Mouse (Mus musculus) CH12.LX (cell line): ENCODE measurements at regions not wholly inside any gene's neighbourhood (a gene's known extent, or its start where the extent isn't known, plus 50 kb on each side); places are given as distances from the start of the nearest gene placed in this dataset.
A peak's percentile ranks its signal among the peaks of the same experiment; 100 is the strongest.

Experiments used
- DNase-seq: peaks from one replicate; pipeline ENCODE4 v3.0.0-alpha.2; 2013; ENCODE audit errors: extremely low read depth
- H3K27ac ChIP-seq: 2 replicates; pipeline ENCODE4 v1.5.1; 2012; ENCODE audit warnings: low read depth, mild to moderate bottlenecking, control low read depth, moderate library complexity; ENCODE audit not compliant: insufficient read depth
- H3K27me3 ChIP-seq: replicated peaks from 2 replicates; pipeline ENCODE3; 2012; ENCODE audit warnings: inconsistent platforms
- H3K36me3 ChIP-seq, 2 experiments: replicated peaks in 1 of 2; 2 replicates each; pipeline versions ENCODE3 to v1.6.1; 2012; ENCODE audit warnings: inconsistent platforms in 1 of 2, low read length in 1 of 2, mild to moderate bottlenecking in 1 of 2, mixed read lengths in 1 of 2, moderate library complexity in 1 of 2; ENCODE audit not compliant: control insufficient read depth in 1 of 2, insufficient read depth in 1 of 2
- H3K4me1 ChIP-seq, 2 experiments: 2 replicates each; pipeline ENCODE4 v1.6.1; 2012; ENCODE audit warnings: inconsistent platforms in 1 of 2, moderate library complexity in 1 of 2; ENCODE audit not compliant: insufficient read depth in 2 of 2, control insufficient read depth in 1 of 2
- H3K4me2 ChIP-seq: 2 replicates; pipeline ENCODE4 v1.6.1; 2012; ENCODE audit warnings: low read depth, mild to moderate bottlenecking, control low read depth; ENCODE audit not compliant: poor library complexity, insufficient read depth, severe bottlenecking
- H3K4me3 ChIP-seq, 3 experiments: fragments of 150-350 bp in 1 of 3; sonication (generic) in 1 of 3; replicated peaks in 1 of 3; 2 replicates each; pipeline versions ENCODE3 to v1.5.1; 2011 to 2012; ENCODE audit warnings: low read depth in 2 of 3, low read length in 2 of 3, mild to moderate bottlenecking in 2 of 3, moderate library complexity in 2 of 3, control low read depth in 1 of 3, improper control_type of control experiment in 1 of 3, inconsistent platforms in 1 of 3, mixed read lengths in 1 of 3; ENCODE audit not compliant: poor library complexity in 1 of 3
- H3K79me2 ChIP-seq: replicated peaks from 2 replicates; pipeline ENCODE4 v1.6.1; 2012; ENCODE audit warnings: mild to moderate bottlenecking, moderate library complexity; ENCODE audit not compliant: control insufficient read depth, poor library complexity, insufficient read depth, severe bottlenecking; ENCODE audit errors: extremely low read depth
- H3K9ac ChIP-seq: 2 replicates; pipeline ENCODE4 v1.6.1; 2012; ENCODE audit warnings: low read depth, mild to moderate bottlenecking, control low read depth, moderate library complexity; ENCODE audit not compliant: insufficient read depth
- H3K9me3 ChIP-seq: replicated peaks from 2 replicates; pipeline ENCODE3; 2012; ENCODE audit warnings: low read length, inconsistent platforms, mixed read lengths
- CHD2 ChIP-seq: IDR thresholded peaks from 2 replicates; pipeline ENCODE4 v1.6.1; 2011; ENCODE audit warnings: low read length, improper control_type of control experiment
- E2F4 ChIP-seq: IDR thresholded peaks from 2 replicates; pipeline ENCODE4 v1.6.1; 2011; ENCODE audit warnings: low read depth, low read length, improper control_type of control experiment; ENCODE audit not compliant: insufficient replicate concordance
- ELF1 ChIP-seq: IDR thresholded peaks from 2 replicates; pipeline ENCODE4 v1.6.1; 2014; ENCODE audit warnings: low read depth, mild to moderate bottlenecking, inconsistent platforms, low read length, improper control_type of control experiment
- EP300 ChIP-seq: IDR thresholded peaks from 2 replicates; pipeline ENCODE4 v1.6.1; 2011; ENCODE audit warnings: low read length, improper control_type of control experiment
- ETS1 ChIP-seq: conservative IDR thresholded peaks from 2 replicates; pipeline ENCODE4 v1.6.1; 2012; ENCODE audit warnings: low read depth, mild to moderate bottlenecking, inconsistent platforms, low read length, improper control_type of control experiment, moderate library complexity
- GABPA ChIP-seq: IDR thresholded peaks from 2 replicates; pipeline ENCODE4 v1.6.1; 2012; ENCODE audit warnings: low read depth, low read length, improper control_type of control experiment, inconsistent platforms; ENCODE audit not compliant: insufficient replicate concordance
- HCFC1 ChIP-seq: IDR thresholded peaks from 2 replicates; pipeline ENCODE4 v1.6.1; 2012; ENCODE audit warnings: low read depth, mild to moderate bottlenecking, inconsistent platforms, low read length, improper control_type of control experiment
- KAT2A ChIP-seq: IDR thresholded peaks from 2 replicates; pipeline ENCODE4 v1.6.1; 2012; ENCODE audit warnings: low read length, improper control_type of control experiment, inconsistent platforms; ENCODE audit not compliant: insufficient replicate concordance
- MAFK ChIP-seq: IDR thresholded peaks from 2 replicates; pipeline ENCODE4 v1.6.1; 2011; ENCODE audit warnings: low read length, improper control_type of control experiment; ENCODE audit not compliant: insufficient replicate concordance
- MEF2A ChIP-seq: IDR thresholded peaks from 2 replicates; pipeline ENCODE4 v1.6.1; 2014; ENCODE audit warnings: low read depth, mild to moderate bottlenecking, inconsistent platforms, low read length, improper control_type of control experiment, borderline replicate concordance
- MYC ChIP-seq: IDR thresholded peaks from 2 replicates; pipeline ENCODE4 v1.6.1; 2011; ENCODE audit warnings: low read depth, mild to moderate bottlenecking, improper control_type of control experiment, low read length
- NELFE ChIP-seq: IDR thresholded peaks from 2 replicates; pipeline ENCODE4 v1.6.1; 2011; ENCODE audit warnings: low read depth, low read length, improper control_type of control experiment
- POLR2AphosphoS2 ChIP-seq: IDR thresholded peaks from 2 replicates; pipeline ENCODE4 v1.6.1; 2011; ENCODE audit warnings: low read depth, low read length, improper control_type of control experiment
- RAD21 ChIP-seq: IDR thresholded peaks from 2 replicates; pipeline ENCODE4 v1.6.1; 2011; ENCODE audit warnings: low read depth, mild to moderate bottlenecking, low read length, improper control_type of control experiment, moderate library complexity
- RCOR1 ChIP-seq: conservative IDR thresholded peaks from 2 replicates; pipeline ENCODE4 v1.6.1; 2012; ENCODE audit warnings: low read depth, mild to moderate bottlenecking, inconsistent platforms, low read length, improper control_type of control experiment
- SIN3A ChIP-seq: IDR thresholded peaks from 2 replicates; pipeline ENCODE4 v1.6.1; 2012; ENCODE audit warnings: low read length, improper control_type of control experiment, inconsistent platforms
- SMC3 ChIP-seq: IDR thresholded peaks from 2 replicates; pipeline ENCODE4 v1.6.1; 2011; ENCODE audit warnings: low read depth, low read length, improper control_type of control experiment
- TCF12 ChIP-seq: IDR thresholded peaks from 2 replicates; pipeline ENCODE4 v1.6.1; 2014; ENCODE audit warnings: low read depth, mild to moderate bottlenecking, inconsistent platforms, low read length, improper control_type of control experiment
- UBTF ChIP-seq: IDR thresholded peaks from 2 replicates; pipeline ENCODE4 v1.6.1; 2012; ENCODE audit warnings: low read depth, mild to moderate bottlenecking, inconsistent platforms, low read length, improper control_type of control experiment, moderate library complexity
- USF1 ChIP-seq: IDR thresholded peaks from 2 replicates; pipeline ENCODE4 v1.6.1; 2014; ENCODE audit warnings: low read depth, mild to moderate bottlenecking, inconsistent platforms, low read length, improper control_type of control experiment
- USF2 ChIP-seq: conservative IDR thresholded peaks from 2 replicates; pipeline ENCODE4 v1.6.1; 2011; ENCODE audit warnings: low read depth, low read length, improper control_type of control experiment
- ZKSCAN1 ChIP-seq: IDR thresholded peaks from 2 replicates; pipeline ENCODE4 v1.6.1; 2012; ENCODE audit warnings: low read depth, inconsistent platforms, low read length, improper control_type of control experiment, borderline replicate concordance
- dilution Hi-C: fragments of 300-500 bp; cut with MboI; formaldehyde crosslinking; loops from 2 replicates; pipeline ENCODE4 v1.14.3; 2020; ENCODE audit warnings: low sequenced_read_pairs; ENCODE audit not compliant: extremely low pct_unique_long_range_greater_than_20kb, extremely low pct_ligation_motif_present
- in situ Hi-C: fragments of 300-500 bp; cut with MboI; formaldehyde crosslinking; loops from 3 replicates; pipeline ENCODE4 v1.14.3; 2019; ENCODE audit warnings: low sequenced_read_pairs, low pct_ligation_motif_present, low pct_unique_long_range_greater_than_20kb, mixed read lengths

DNA sequence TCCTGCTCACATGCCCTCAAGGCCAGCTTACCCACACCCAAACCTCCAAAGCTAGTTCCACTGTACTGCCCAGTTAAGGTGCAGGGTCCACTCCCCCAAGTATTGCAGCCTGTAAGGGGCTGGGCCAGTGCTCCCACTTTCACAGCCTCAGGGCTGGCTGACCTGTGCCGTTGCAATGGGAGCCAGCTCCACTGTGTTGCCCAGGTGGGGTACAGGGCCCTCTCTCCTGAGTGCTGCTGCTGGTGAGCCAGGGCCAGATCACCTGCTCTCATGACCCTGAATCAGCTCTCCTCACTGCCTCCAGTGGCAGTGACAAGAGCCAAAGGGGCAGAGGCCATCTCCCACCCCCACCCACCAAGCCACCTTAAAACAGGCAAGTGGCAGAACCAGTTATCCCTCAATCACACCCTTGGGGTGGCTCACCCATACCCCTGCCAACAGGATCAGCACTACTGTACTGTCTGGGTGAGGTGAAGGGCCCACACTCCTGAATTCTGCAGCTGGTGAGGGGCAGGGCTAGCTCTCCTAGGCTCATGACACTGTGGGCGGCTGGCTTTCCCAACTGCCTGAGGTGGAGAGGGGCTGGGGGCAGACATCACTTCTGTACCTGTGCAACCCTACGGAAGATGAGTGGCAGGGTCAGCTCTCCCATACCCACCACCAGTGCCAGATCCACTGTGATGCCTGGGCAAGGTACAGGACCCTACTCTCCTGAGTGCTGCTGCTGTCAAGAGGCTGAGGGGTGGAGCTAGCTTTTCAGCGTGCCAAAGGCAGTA lies 248.9 kb upstream of the Pex5l start:
- in situ Hi-C loops, result no loop called here
- Histone ChIP-seq H3K79me2 (no peaks in the 10 kb centered on the region), H3K4me2 (no peak overlapping the region)
- TF ChIP-seq NELFE (no peak), EP300 (no peak), E2F4 (no peak), KAT2A (no peak), USF2 (no peak), RCOR1 (no peak), HCFC1 (no peak), MEF2A (no peak), CHD2 (no peak), SIN3A (no peak), GABPA (no peak), RAD21 (no peak)
- TF ChIP-seq, all 38 proteins: peak for 0
- H3K9ac ChIP-seq, result no peak overlapping the region
- no peak overlapping the region for H3K27ac ChIP-seq
- H3K9me3 ChIP-seq, result no peaks in the 10 kb centered on the region
- DNase-seq, result no peak
- H3K4me1 ChIP-seq, result peaks cover 0 to 27% of the 10 kb centered on the region in 2 experiments; a peak in 2 of 4 replicates
- no peak overlapping the region for H3K4me3 ChIP-seq
- no peaks in the 10 kb centered on the region for H3K36me3 ChIP-seq
- dilution Hi-C loops, result no loop called here
- no peaks in the 10 kb centered on the region for H3K27me3 ChIP-seq

DNA sequence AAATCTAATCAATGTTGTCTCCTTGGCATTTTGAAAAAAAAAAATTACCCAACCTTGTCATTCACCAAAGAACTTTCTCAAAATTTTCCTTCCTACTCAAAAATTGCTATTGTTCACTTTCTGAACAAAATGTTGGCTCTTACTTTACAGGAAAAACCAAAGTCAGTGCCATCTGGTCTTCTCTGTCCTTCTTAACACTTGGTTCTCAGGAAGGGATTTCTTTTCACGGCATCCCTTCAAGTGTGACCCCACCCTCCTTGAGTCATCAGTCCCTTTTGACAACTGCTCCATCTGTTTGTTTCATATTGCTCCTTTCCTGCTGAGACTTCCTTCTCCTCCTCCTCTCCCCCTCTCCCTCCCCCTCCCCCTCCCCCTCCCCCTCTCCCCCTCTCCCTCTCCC lies 245.1 kb upstream of the Pex5l start:
- H3K9me3 ChIP-seq, result no peaks in the 10 kb centered on the region
- peak; percentile 22 for DNase-seq
- no peak for TF ChIP-seq MAFK
- no peak for TF ChIP-seq HCFC1
- no peak for TF ChIP-seq POLR2AphosphoS2
- no peak for TF ChIP-seq KAT2A
- TF ChIP-seq RAD21, result no peak
- no peak for TF ChIP-seq MYC
- no peak for TF ChIP-seq USF1
- no peak for TF ChIP-seq NELFE
- TF ChIP-seq GABPA, result no peak
- no peak for TF ChIP-seq UBTF
- TF ChIP-seq ELF1, result no peak
- TF ChIP-seq SMC3, result no peak
- TF ChIP-seq TCF12, result no peak
- TF ChIP-seq ZKSCAN1, result no peak
- TF ChIP-seq ETS1, result no peak
- TF ChIP-seq, all 38 proteins: peak for 0
- in situ Hi-C loops (no loop called here), dilution Hi-C loops (no loop called here)
- no peaks in the 10 kb centered on the region for H3K27me3 ChIP-seq
- no peaks in the 10 kb centered on the region for H3K79me2 ChIP-seq
- H3K4me1 ChIP-seq, result peaks cover 0 to 13% of the 10 kb centered on the region in 2 experiments; a peak in 1 of 4 replicates
- H3K9ac ChIP-seq, result no peak overlapping the region
- no peak overlapping the region for H3K4me3 ChIP-seq
- no peak overlapping the region for H3K27ac ChIP-seq
- H3K4me2 ChIP-seq, result no peak overlapping the region
- H3K36me3 ChIP-seq, result no peaks in the 10 kb centered on the region
